In genomic region chr13:30782419-30782818, GRCm38 (mm10) we compare ENCODE assay signal across 15 mouse cellular contexts. TPM values are rescaled to one million over a fixed set of nuclear protein-coding genes. Genes with fewer than 3 reads are reported as not detected.
DNase-seq lines count a peak whose midpoint lies in the region; ATAC-seq lines count a peak whose summit lies in the region.
"Had no signal": no experiment of that assay in that cellular context is flagged by ENCODE, and none has a peak within 500 bp of the region (broad histone marks: within the 10 kb centered on the region; RNA-seq: fewer than 3 reads in every experiment).

No protein-coding gene starts in this region.

- intact Hi-C loops in heart, postnatal 10 days (cut with DNase I), result no loop called here

- H3K9ac ChIP-seq in heart, embryonic 14.5 days (ENCODE audit: low read length), result no peak overlapping the region
- H3K9ac ChIP-seq: forebrain, embryonic 15.5 days; liver, embryonic 12.5 days had no signal

- H3K4me2 ChIP-seq in heart, embryonic 14.5 days (ENCODE audit: low read length), result peak overlapping the region; percentile 24
- H3K4me2 ChIP-seq: forebrain, embryonic 15.5 days; liver, embryonic 12.5 days had no signal

- H3K4me3 ChIP-seq in heart, embryonic 14.5 days (ENCODE audit: control insufficient read depth in 1 of 2, insufficient read depth in 1 of 2, low read depth in 1 of 2, low read length in 2 of 2), result no peak overlapping the region
- H3K4me3 ChIP-seq: forebrain, embryonic 15.5 days; liver, embryonic 12.5 days had no signal

- 34% methylated on average over 8 of the region's 8 CpGs for WGBS in heart, embryonic 14.5 days

- DNase-seq in heart, postnatal 10 days, result no peak
- DNase-seq in Muller cell, postnatal 12 days (ENCODE audit: inconsistent ontology term), result peak; percentile 87
- DNase-seq in embryo, embryonic 10.5 days (ENCODE audit: low spot score), result peak; percentile 49
- peak; percentile 13 for DNase-seq in forelimb bud, embryonic 11.5 days (ENCODE audit: low read depth, low spot score)
- no peak for DNase-seq in ovary, postnatal 14 days (ENCODE audit: low spot score)
- no peak for DNase-seq in frontal cortex, postnatal 10 days (ENCODE audit: low spot score in 2 of 2)
- DNase-seq in retina, postnatal 1 day, result no peak
- DNase-seq: adrenal gland, adult 8-10 months; cerebellum, adult 9-10 months; kidney, adult 8-10 months; right cerebral cortex, postnatal 25 days had no signal

- H3K27me3 ChIP-seq in heart, embryonic 14.5 days (ENCODE audit: control insufficient read depth, insufficient read depth, low read length), result no peaks in the 10 kb centered on the region
- H3K27me3 ChIP-seq: forebrain, embryonic 15.5 days; liver, embryonic 12.5 days had no signal

- H3K4me1 ChIP-seq in heart, embryonic 14.5 days (ENCODE audit: control insufficient read depth in 2 of 2, insufficient read depth in 2 of 2, low read length in 2 of 2), result peaks cover 28 to 35% of the 10 kb centered on the region in 2 experiments
- H3K4me1 ChIP-seq: forebrain, embryonic 15.5 days; liver, embryonic 12.5 days had no signal

- ATAC-seq in heart, embryonic 14.5 days (ENCODE audit: insufficient number of reproducible peaks, insufficient read depth, low FRiP score, low read depth), result no peak
- ATAC-seq: hindbrain, embryonic 16.5 days; liver, embryonic 12.5 days had no signal

- no peaks in the 10 kb centered on the region for H3K36me3 ChIP-seq in heart, embryonic 14.5 days (ENCODE audit: control insufficient read depth, insufficient read depth, low read length)
- H3K36me3 ChIP-seq: forebrain, embryonic 15.5 days; liver, embryonic 12.5 days had no signal

- H3K27ac ChIP-seq in heart, embryonic 14.5 days (replicated peaks in 1 of 2; ENCODE audit: control insufficient read depth in 1 of 2, insufficient read depth in 1 of 2, low read depth in 2 of 2, low read length in 2 of 2), result peak overlapping the region in 1 of 2 experiments; percentile 39; a peak in 1 of 4 replicates
- H3K27ac ChIP-seq: forebrain, embryonic 15.5 days; liver, embryonic 12.5 days had no signal

- H3K9me3 ChIP-seq in heart, embryonic 14.5 days (ENCODE audit: control insufficient read depth, low read length), result no peaks in the 10 kb centered on the region
- H3K9me3 ChIP-seq: forebrain, embryonic 15.5 days; liver, embryonic 12.5 days had no signal

RNA-seq across cellular contexts. Expression of gene Irf4, which starts 33.4 kb away (rescaled TPM):
- 0.04 and 0.09 TPM in 2 replicates for polyA plus RNA-seq in heart, embryonic 14.5 days (2014; fragmentation: Nextera tagmentation; extraction: Ambion mirVana)
- 1 to 10 TPM in 1 of 2 experiments, under 1 TPM in 1; 0.92 to 1.1 TPM for total RNA-seq in heart, postnatal 10 days (2021)
- polyA plus RNA-seq: liver, embryonic 12.5 days had no signal

Comparison
In these comparisons a context has a peak if more than half of its experiments do, and no peak if none do; other contexts are left out.
1. DNase-seq: peak in Muller cell, postnatal 12 days (single experiment), embryo, embryonic 10.5 days (single experiment) and forelimb bud, embryonic 11.5 days (single experiment); none in heart, postnatal 10 days (0 of 2), ovary, postnatal 14 days (single experiment), frontal cortex, postnatal 10 days (0 of 2) and retina, postnatal 1 day (single experiment).